Mouse (Mus musculus): ENCODE results near the gene Adgrg5. TPM values are rescaled to one million over a fixed set of nuclear protein-coding genes. Genes with fewer than 3 reads are reported as not detected.

Gene Adgrg5
- not detected for total RNA-seq (2021)
- long read RNA-seq, experiment 1 = 0 reads
- long read RNA-seq, experiment 2 = 0 reads

DNA sequence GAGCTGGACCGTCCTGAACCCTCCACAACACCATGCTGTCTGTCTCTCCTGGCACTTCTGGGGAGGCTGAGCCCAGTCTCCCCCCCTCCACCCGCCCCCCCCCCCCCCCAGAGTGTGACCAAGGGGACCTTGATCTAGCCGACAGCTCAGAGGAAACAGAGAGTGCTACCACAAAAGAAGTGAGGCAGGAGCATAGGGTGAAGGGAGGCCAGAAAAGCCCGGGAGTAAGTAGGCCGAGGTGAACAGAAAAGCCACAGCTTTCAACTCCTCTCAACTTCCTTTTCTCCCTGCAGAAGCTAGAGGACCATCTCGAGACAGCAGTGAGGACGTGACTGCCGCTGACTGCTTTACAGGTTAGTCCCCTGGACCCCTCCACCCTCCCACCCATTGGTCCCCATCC is at the start of gene Adgrg5:
Gene Adgrg5, plus strand, starts transcription at position 290 of the 400 bp plus-strand sequence.
- DNase-seq (ENCODE audit: low spot score in 2 of 2) = no peak

DNA sequence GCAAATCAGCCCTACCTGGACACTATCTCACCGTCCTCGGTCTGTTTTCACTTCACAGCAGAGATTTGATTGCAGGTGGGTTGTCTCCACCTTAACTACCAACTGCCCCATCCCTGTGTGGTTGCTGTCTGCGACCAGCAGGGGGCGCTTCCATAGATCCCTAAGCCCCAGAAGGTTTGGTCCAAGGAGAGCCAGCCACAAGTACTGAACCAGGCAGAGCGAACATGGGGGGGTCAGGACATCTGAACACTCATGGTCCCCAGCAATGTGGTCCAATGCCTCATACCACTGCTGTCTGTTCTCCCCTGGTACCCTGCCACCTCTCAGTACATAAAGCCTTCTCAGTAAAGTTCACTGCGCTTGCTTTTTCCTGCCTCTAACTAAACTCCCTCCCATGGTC is 49.1 kb upstream of the Adgrg5 start:
- DNase-seq (ENCODE audit: low spot score in 2 of 2) = peak; percentile 71 to 72

DNA sequence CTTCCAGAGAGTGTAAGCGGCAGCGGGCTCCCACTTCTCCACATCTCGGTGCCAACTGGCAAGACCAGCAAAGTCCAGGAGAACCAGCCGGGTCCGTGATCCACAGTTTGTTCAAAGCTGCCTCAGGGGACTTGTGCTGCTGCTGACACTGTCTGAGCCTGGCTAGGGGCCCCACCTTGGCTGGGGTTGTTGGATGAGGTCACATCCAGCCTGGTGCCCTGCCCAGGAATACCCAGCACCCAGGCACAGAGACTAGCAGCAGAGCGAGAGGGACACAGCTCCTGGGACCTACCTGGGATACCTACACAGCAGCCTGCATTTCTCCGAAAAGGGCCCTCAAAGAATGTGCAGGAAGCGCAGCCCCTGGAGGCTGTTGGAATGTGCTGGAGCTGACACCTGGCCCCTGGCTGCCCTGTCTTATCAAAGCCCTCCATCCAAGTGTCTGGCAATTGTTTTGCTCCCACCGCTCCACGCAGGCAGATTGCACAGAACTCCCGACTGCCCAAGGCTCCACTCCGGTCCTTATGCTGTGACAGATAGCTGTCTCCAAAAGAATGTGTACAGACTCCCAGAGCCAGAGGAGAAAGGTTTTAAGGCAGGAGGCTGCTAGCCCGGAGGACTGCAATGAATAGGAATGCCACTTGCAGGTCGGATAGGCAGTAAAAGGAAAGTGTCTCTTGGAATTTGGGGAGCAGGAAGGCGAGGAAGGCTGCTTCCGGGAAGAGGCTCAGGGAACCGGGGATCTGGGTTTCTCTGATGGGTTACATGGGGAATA is 48.2 kb upstream of the Adgrg5 start:
- peak in 1 of 2 experiments; percentile 26 for DNase-seq (ENCODE audit: low spot score in 2 of 2)

GRCm38 (mm10) chr8:94875871-94876150 is 47.7 kb upstream of the Adgrg5 start:
- no peak for DNase-seq (ENCODE audit: low spot score in 2 of 2)

GRCm38 (mm10) chr8:94876197-94876730 is 47.2 kb upstream of the Adgrg5 start, which contains the start of gene Dok4:
TSS of gene Dok4 (minus strand) at chr8:94876330.
- peak in 1 of 2 experiments; percentile 45 for DNase-seq (ENCODE audit: low spot score in 2 of 2)

- no peak for DNase-seq (ENCODE audit: low spot score in 2 of 2)
These were observed 46.7 kb upstream of the Adgrg5 start for GRCm38 (mm10) chr8:94876820-94877219.

GRCm38 (mm10) chr8:94880742-94881141 is 42.8 kb upstream of the Adgrg5 start:
- no peak for DNase-seq (ENCODE audit: low spot score in 2 of 2)

DNA sequence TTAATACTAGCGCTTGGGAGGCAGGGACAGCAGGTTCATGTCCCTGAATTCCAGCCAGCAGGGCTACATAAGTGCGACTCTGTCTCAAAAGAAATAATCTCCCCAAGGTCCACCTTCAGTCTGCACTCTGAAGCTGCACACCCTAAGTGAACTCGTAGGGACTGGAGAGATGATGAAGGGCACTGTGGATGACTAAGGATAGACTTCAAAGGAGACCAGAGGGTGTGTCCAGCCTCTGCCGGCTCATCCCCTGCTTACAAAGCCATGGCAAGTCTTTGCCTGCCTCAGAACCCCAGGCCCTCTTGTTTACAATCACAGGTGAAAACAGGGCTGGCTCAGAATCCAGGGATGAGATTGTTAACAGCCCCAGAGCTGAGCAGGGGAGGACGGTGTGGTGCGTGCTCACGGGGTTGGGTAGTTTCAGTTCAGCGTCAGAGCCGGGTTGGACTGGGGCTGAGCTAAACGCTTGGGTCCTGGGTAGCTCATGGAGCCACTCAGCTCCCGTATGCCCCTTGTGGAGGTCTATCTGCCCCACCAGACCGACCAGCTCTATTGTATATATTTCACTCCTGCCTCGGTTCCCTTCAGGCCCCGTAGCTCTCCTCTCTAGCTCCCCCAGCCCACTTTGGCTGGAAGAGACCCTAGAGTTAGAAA is 35.0 kb upstream of the Adgrg5 start:
- no peak for DNase-seq (ENCODE audit: low spot score in 2 of 2)

GRCm38 (mm10) chr8:94892917-94893316 is 30.6 kb upstream of the Adgrg5 start:
- DNase-seq (ENCODE audit: low spot score in 2 of 2) = no peak

DNA sequence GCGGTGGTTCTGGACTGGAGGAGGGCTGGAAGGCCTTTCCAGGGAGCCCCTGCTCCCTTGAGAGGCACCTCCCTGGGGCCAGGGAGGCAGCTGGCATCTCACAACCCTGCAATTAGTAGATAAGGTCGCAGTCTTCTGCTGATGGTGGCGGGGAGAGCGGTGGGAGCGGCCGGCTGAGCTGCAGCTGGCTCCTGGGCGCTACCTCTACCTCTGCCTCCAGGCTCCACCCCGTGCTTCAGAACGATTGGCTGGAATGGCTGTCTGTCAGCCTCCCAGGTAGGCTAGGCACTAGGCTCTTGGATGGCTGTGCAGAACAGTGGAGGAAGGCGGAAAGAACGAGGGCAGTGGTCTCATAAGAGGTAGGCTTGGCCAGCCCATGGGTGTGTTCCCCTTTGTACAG is 24.2 kb upstream of the Adgrg5 start:
- DNase-seq (ENCODE audit: low spot score in 2 of 2) = no peak

DNA sequence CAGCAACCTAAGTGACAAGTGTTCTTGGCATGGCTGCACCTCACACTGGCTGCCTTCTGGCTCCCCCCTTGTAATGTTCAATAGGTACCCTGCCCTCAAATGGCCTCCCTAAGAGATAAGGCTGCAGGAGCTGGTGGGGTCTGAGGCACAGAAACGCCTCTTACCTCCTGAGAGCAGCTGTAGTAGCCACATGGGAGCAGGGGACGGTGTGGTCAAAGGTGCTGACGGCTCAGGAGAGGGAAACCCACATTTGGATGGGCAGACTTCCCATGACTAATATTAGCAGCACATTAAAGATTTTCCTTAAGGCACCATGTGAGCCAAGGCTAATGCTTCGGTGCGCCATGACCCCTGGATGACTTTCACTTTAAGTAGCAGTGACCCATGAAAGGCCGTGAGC is 22.9 kb upstream of the Adgrg5 start:
- no peak for DNase-seq (ENCODE audit: low spot score in 2 of 2)

- DNase-seq (ENCODE audit: low spot score in 2 of 2) = no peak
These were observed 22.5 kb upstream of the Adgrg5 start for GRCm38 (mm10) chr8:94901031-94901430.

GRCm38 (mm10) chr8:94903709-94904108 is 19.8 kb upstream of the Adgrg5 start:
- DNase-seq (ENCODE audit: low spot score in 2 of 2) = no peak

GRCm38 (mm10) chr8:94904450-94905175 is 18.9 kb upstream of the Adgrg5 start:
- peak; percentile 43 to 47 for DNase-seq (ENCODE audit: low spot score in 2 of 2)

GRCm38 (mm10) chr8:94907591-94908300 is 15.7 kb upstream of the Adgrg5 start:
- DNase-seq (ENCODE audit: low spot score in 2 of 2) = no peak

GRCm38 (mm10) chr8:94908847-94909246 is 14.6 kb upstream of the Adgrg5 start:
- peak; percentile 66 to 67 for DNase-seq (ENCODE audit: low spot score in 2 of 2)

- peak; percentile 28 to 45 for DNase-seq (ENCODE audit: low spot score in 2 of 2)
These were observed 10.3 kb upstream of the Adgrg5 start for GRCm38 (mm10) chr8:94913061-94913660.

DNA sequence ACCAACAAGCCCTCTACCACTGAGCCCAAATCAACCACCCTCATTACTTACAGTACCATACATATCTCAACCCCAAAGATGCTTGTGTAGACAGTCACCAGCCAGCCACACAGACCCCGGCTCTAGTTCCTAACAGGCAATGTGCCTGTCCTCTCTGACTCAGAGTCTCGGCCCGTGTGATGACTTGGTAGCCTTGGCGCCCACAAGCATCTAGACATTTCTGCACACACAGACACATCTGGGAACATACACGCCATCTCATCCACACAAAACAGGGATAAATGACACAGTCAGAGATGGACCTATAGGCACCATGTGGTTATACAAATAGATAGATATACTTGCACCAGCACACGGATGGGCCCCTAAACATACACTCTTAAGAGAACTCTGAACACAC is 9.2 kb upstream of the Adgrg5 start:
- no peak for DNase-seq (ENCODE audit: low spot score in 2 of 2)

DNA sequence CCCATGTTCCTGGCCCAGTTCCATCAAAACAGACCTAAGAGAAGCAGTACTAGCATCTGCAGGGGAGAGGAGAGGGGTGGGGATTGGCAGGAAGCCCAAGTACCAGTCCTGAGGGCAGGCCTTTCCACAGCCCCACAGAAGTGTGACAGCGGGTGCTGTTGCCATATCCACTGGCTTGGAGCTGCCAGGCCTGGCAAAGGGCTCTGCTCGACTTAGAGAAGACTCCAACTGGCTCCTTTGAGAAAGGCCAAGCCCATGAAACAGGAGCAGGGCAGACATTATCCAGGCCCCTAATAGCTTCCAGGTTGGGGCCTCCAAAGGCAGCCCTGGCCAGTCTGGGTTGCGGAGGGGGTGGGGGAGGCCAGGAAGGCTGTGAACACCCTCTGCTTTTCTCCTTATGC is 8.8 kb upstream of the Adgrg5 start:
- peak in 1 of 2 experiments; percentile 8 for DNase-seq (ENCODE audit: low spot score in 2 of 2)

GRCm38 (mm10) chr8:94916311-94916959 is 7.1 kb upstream of the Adgrg5 start:
- DNase-seq (ENCODE audit: low spot score in 2 of 2) = no peak

Data from layer of hippocampus, postnatal 14 days (tissue).